Mouse (Mus musculus): ENCODE data around the gene Haus2. TPM values are rescaled to one million over a fixed set of nuclear protein-coding genes. Genes with fewer than 3 reads are reported as not detected.

Haus2 gene
- polyA plus RNA-seq, 1 experiment from 2014 or later, result 36.7 TPM

- no peak overlapping the region for H3K4me3 ChIP-seq (replicated peaks)
- H3K4me1 ChIP-seq, result no peaks in the 10 kb centered on the region
- no peak overlapping the region for H3K4me2 ChIP-seq
- 94% methylated on average over 2 of the region's 2 CpGs for WGBS
- no peak overlapping the region for H3K9ac ChIP-seq
- no peaks in the 10 kb centered on the region for H3K9me3 ChIP-seq
- H3K27me3 ChIP-seq, result no peaks in the 10 kb centered on the region
- H3K27ac ChIP-seq, result no peak overlapping the region
- no peaks in the 10 kb centered on the region for H3K36me3 ChIP-seq (replicated peaks)
- no peak for ATAC-seq (ENCODE audit: low FRiP score)
Observed at GRCm38 (mm10) chr2:120656711-120657110, 47.5 kb downstream of the Haus2 start.

DNA sequence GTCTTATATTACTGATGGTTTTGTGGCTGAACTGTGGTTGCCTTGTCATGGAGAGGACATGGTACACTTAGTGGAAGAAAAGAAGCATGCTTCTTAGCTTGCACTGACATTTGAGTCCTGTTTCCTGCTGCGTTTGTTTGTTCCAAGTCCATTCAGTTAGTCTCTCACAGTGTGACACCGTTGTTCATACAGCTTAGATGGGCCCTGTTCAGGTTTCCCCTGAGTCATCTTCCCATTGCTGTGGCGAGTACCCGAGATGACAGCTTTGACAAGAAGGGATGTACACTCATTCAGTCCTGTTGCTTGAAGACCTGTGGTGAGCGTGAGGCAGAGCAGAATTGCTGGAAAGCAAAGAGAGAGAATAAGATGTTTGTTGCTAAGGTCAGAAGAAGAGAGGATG lies 49.3 kb downstream of the Haus2 start:
- no peaks in the 10 kb centered on the region for H3K4me1 ChIP-seq
- no peak overlapping the region for H3K9ac ChIP-seq
- no peak overlapping the region for H3K4me3 ChIP-seq (replicated peaks)
- H3K27me3 ChIP-seq, result no peaks in the 10 kb centered on the region
- ATAC-seq (ENCODE audit: low FRiP score), result no peak
- H3K4me2 ChIP-seq, result no peak overlapping the region
- H3K9me3 ChIP-seq, result no peaks in the 10 kb centered on the region
- H3K36me3 ChIP-seq (replicated peaks), result no peaks in the 10 kb centered on the region
- WGBS, result 71% methylated on average over 5 of the region's 5 CpGs
- H3K27ac ChIP-seq, result no peak overlapping the region

GRCm38 (mm10) chr2:120659318-120659717 lies 50.1 kb downstream of the Haus2 start:
- ATAC-seq (ENCODE audit: low FRiP score), result no peak
- Histone ChIP-seq H3K9ac (no peak overlapping the region), H3K4me3 (replicated peaks) (no peak overlapping the region), H3K9me3 (no peaks in the 10 kb centered on the region), H3K27ac (no peak overlapping the region), H3K4me1 (no peaks in the 10 kb centered on the region), H3K36me3 (replicated peaks) (no peaks in the 10 kb centered on the region), H3K4me2 (no peak overlapping the region), H3K27me3 (no peaks in the 10 kb centered on the region)

DNA sequence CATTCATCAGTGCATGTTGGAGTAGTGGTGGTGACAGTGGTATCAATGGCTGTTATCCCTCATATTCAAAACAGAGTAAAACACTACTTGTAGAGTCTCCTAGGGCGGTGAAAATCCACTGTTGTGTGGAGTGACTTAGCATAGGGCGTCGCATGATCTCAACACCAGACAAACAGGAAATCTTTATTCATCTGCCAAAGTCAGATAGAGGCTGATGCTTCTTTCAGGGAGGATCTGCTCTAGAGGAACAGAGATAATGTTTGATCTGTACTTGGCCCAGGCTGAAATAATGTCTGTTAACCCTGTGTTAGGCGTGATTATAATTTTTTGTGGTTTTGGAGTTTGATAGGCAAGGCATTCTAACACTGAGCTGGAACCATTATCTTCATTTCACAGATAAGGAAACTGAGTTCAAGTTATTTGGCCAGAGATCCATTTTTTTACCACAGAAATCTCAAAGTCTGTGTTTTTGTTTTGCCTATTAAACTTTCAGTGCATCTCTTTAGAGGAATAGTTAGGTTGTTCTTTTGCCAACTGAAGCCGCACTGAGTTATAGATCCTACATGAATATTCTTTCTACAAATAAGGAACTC lies 51.4 kb downstream of the Haus2 start:
- Histone ChIP-seq H3K4me1 (no peaks in the 10 kb centered on the region), H3K27ac (no peak overlapping the region), H3K36me3 (replicated peaks) (no peaks in the 10 kb centered on the region), H3K27me3 (no peaks in the 10 kb centered on the region), H3K4me2 (no peak overlapping the region), H3K4me3 (replicated peaks) (no peak overlapping the region), H3K9ac (no peak overlapping the region), H3K9me3 (no peaks in the 10 kb centered on the region)
- 90% methylated on average over 5 of the region's 5 CpGs for WGBS
- ATAC-seq (ENCODE audit: low FRiP score), result no peak

DNA sequence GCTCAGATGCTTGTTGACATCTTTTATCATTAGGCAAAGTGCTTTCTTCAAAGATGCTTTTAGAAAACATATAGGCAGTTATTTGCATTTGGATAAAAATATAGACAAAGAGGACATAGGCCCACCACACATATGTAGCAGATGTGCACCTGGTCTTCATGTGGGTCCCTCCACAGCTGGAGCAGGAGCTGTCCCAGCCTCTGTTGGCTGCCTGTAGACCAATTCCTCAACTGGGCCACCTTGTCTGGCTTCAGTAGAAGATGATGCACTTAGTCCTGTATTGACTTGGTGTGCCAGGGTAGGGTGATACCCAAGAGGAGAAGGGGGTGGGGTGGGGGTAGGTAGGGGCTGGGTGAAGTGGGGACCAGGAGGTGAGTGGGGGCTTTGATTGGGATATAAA lies 53.6 kb downstream of the Haus2 start:
- Histone ChIP-seq H3K4me2 (no peak overlapping the region), H3K4me3 (replicated peaks) (no peak overlapping the region), H3K9ac (no peak overlapping the region), H3K36me3 (replicated peaks) (no peaks in the 10 kb centered on the region), H3K4me1 (no peaks in the 10 kb centered on the region), H3K27ac (no peak overlapping the region), H3K9me3 (no peaks in the 10 kb centered on the region), H3K27me3 (no peaks in the 10 kb centered on the region)
- ATAC-seq (ENCODE audit: low FRiP score), result no peak

DNA sequence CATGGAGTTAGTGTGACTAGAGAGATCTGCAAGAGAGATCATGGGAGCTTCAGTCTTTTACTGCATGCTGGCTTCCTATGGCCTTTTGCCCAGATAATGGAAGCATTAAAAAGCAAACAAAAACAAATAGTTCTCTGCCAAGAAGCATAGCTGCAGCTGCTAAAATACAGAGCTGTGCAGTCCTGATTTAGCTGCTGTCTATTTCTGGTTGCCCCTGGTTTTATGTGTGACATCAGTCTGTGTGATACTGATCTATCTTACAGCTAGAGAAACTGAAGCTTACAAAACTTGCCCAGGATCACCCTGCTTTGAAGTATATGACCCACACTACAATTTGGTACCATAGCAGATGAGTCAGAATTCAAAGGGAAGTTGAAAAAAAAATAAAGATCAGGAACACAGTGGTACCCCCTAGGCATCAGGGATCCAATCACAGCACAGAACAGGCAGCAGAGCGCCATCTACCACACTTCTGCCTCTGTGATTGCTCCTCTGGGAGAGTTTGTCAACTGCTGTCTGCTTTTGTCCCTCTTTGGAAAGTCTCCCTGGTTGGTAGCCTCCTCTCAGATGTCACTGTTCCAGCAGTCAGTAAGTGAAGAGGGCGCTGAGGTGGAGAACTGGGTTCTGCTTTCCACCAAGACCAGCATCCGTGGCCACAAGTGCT lies 54.4 kb downstream of the Haus2 start:
- Histone ChIP-seq H3K9me3 (no peaks in the 10 kb centered on the region), H3K4me2 (no peak overlapping the region), H3K27ac (no peak overlapping the region), H3K27me3 (no peaks in the 10 kb centered on the region), H3K9ac (no peak overlapping the region), H3K4me1 (no peaks in the 10 kb centered on the region), H3K36me3 (replicated peaks) (no peaks in the 10 kb centered on the region), H3K4me3 (replicated peaks) (no peak overlapping the region)
- WGBS, result 78% methylated on average over 3 of the region's 3 CpGs
- no peak for ATAC-seq (ENCODE audit: low FRiP score)

DNA sequence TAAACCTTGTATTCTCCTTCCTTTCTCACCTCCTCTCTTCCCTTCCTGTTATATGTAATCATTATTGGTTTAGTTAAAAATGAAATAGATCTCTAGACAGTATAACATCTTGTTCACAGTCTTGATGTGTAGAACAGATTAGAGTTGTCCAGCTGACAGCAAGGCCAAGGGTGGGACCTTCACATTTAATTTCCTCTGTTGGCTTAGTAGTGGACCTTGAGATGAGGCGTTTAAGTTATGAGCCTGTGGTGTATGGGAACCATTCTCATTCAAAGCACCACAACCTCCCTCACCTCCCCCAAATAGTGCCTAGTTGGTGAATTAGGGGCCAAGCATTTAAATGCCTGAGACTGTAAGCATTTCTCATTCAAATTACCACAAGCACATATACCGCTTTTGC lies 58.3 kb downstream of the Haus2 start:
- no peaks in the 10 kb centered on the region for H3K9me3 ChIP-seq
- no peaks in the 10 kb centered on the region for H3K36me3 ChIP-seq (replicated peaks)
- H3K27me3 ChIP-seq, result no peaks in the 10 kb centered on the region
- no peak overlapping the region for H3K9ac ChIP-seq
- H3K27ac ChIP-seq, result no peak overlapping the region
- H3K4me3 ChIP-seq (replicated peaks), result no peak overlapping the region
- H3K4me1 ChIP-seq, result no peaks in the 10 kb centered on the region
- 83% methylated on average over 2 of the region's 2 CpGs for WGBS
- H3K4me2 ChIP-seq, result no peak overlapping the region
- ATAC-seq (ENCODE audit: low FRiP score), result no peak

GRCm38 (mm10) chr2:120670253-120670652 lies 61.1 kb downstream of the Haus2 start:
- no peaks in the 10 kb centered on the region for H3K27me3 ChIP-seq
- H3K4me1 ChIP-seq, result no peaks in the 10 kb centered on the region
- no peak overlapping the region for H3K4me2 ChIP-seq
- WGBS, result 87% methylated on average over 2 of the region's 2 CpGs
- no peaks in the 10 kb centered on the region for H3K9me3 ChIP-seq
- no peak for ATAC-seq (ENCODE audit: low FRiP score)
- H3K9ac ChIP-seq, result no peak overlapping the region
- H3K36me3 ChIP-seq (replicated peaks), result no peaks in the 10 kb centered on the region
- H3K4me3 ChIP-seq (replicated peaks), result no peak overlapping the region
- no peak overlapping the region for H3K27ac ChIP-seq

Other genes starting within 250 kb of the Haus2 start
- 8.6 and 10.5 TPM in 2 replicates for gene Ganc, start 205.5 kb upstream of the Haus2 start, polyA plus RNA-seq (2016; fragmentation: Nextera tagmentation; extraction: Ambion mirVana)
- 6.4 and 10.2 TPM in 2 replicates for gene Tmem87a, start 205.3 kb upstream of the Haus2 start, polyA plus RNA-seq (2016; fragmentation: Nextera tagmentation; extraction: Ambion mirVana)
- gene Capn3, start 153.4 kb upstream of the Haus2 start, polyA plus RNA-seq (2016; fragmentation: Nextera tagmentation; extraction: Ambion mirVana), result 1.6 and 1.9 TPM in 2 replicates
- 68.2 and 68.3 TPM in 2 replicates for gene Zfp106, start 45.5 kb upstream of the Haus2 start, polyA plus RNA-seq (2016; fragmentation: Nextera tagmentation; extraction: Ambion mirVana)
- 32.2 and 35.8 TPM in 2 replicates for gene Snap23, start 41.7 kb upstream of the Haus2 start, polyA plus RNA-seq (2016; fragmentation: Nextera tagmentation; extraction: Ambion mirVana)
- 30.8 and 32.7 TPM in 2 replicates for gene Lrrc57, start 137 bp downstream of the Haus2 start, polyA plus RNA-seq (2016; fragmentation: Nextera tagmentation; extraction: Ambion mirVana)
- 4.3 and 4.7 TPM in 2 replicates for gene Stard9, start 19.7 kb downstream of the Haus2 start, polyA plus RNA-seq (2016; fragmentation: Nextera tagmentation; extraction: Ambion mirVana)
- 9.9 and 10.2 TPM in 2 replicates for gene Cdan1, start 240.7 kb downstream of the Haus2 start, polyA plus RNA-seq (2016; fragmentation: Nextera tagmentation; extraction: Ambion mirVana)
- gene Ttbk2, start 241.2 kb downstream of the Haus2 start, polyA plus RNA-seq (2016; fragmentation: Nextera tagmentation; extraction: Ambion mirVana), result 12.3 and 12.6 TPM in 2 replicates